Mouse (Mus musculus) layer of hippocampus, postnatal 14 days (tissue): ENCODE measurements around the gene Fam3c. TPM values are rescaled to one million over a fixed set of nuclear protein-coding genes. Genes with fewer than 3 reads are reported as not detected.

Experiments used
- DNase-seq, 2 experiments: peaks; one replicate each; pipeline ENCODE4 v3.0.0; 2021 to 2022; ENCODE audit warnings: low spot score in 2 of 2, mixed read lengths in 1 of 2
- total RNA-seq, 2 experiments: library from RNA; stranded (reverse); gene quantifications; 2 replicates each; pipeline ENCODE4 v1.2.3; 2021

Fam3c gene
- total RNA-seq, 2 experiments from 2014 or later = 74.0 to 75.9 TPM

GRCm38 (mm10) chr6:22355396-22356085, 502 bp downstream of the Fam3c start:
- no peak for DNase-seq

GRCm38 (mm10) chr6:22354675-22355074, 1.4 kb downstream of the Fam3c start:
- no peak for DNase-seq

DNA sequence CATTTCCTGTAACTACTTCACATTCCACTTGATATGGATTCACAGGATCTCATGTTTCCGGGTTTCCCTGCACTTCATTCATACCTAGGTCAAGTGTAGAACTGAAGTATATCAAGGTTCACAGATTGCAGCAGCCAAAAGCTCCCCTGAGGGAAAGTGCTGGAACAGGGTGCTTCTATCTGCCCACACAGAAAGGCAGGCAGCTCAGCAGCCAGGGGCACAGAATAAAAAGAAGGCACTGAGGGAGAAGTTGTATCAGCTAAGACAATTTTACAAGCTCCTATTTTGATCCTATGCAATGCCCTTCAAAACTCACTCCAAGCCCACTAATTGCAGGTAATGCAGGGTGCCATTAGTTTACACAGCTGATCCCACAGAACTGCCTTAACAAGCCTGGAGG, 2.0 kb downstream of the Fam3c start:
- DNase-seq = no peak

- DNase-seq = no peak
Measured at GRCm38 (mm10) chr6:22351551-22351950, 4.5 kb downstream of the Fam3c start.

GRCm38 (mm10) chr6:22350239-22350571, 5.8 kb downstream of the Fam3c start:
- DNase-seq = no peak

- DNase-seq = no peak
Measured at GRCm38 (mm10) chr6:22349531-22350238, 6.4 kb downstream of the Fam3c start.

- no peak for DNase-seq
Measured at GRCm38 (mm10) chr6:22348975-22349374, 7.1 kb downstream of the Fam3c start.

- no peak for DNase-seq
Measured at GRCm38 (mm10) chr6:22348130-22348529, 7.9 kb downstream of the Fam3c start.

DNA sequence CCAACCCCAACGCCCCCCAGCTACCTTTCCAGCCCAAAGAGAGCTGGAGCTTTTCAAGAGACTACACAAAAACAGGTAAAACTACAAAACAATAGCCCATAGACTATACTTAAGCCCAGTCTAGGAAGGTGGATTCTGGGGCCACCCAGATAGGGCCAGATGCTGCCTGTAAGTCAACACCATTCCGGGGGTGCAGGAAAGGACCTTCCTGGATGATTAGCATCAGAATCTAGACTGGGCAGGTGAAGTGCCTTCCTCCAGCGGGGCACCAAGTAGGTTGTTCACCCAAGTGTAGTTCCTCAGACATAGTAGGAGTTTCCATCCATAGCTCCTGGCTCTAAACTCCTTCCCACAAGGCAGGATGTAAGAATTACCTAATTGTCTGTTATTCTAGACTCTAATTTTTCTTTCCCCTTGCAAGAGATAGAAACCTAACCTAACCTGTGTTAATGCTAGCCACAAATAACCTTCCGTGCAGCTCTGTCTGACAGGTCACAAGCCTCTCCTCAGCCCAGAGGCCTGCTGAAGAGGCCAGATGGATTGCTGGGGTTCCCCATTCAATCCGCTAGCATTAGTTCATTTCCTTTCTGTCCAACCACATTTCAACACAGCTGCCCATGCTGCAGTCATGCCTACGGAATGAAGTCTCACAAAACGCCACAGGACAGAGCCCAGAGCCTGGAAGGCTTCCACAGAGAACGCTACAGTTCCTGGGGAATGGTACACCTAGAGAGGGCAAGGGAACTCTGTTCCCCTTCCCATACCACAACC, 8.7 kb downstream of the Fam3c start:
- no peak for DNase-seq

GRCm38 (mm10) chr6:22344443-22344842, 11.6 kb downstream of the Fam3c start:
- DNase-seq = no peak

DNA sequence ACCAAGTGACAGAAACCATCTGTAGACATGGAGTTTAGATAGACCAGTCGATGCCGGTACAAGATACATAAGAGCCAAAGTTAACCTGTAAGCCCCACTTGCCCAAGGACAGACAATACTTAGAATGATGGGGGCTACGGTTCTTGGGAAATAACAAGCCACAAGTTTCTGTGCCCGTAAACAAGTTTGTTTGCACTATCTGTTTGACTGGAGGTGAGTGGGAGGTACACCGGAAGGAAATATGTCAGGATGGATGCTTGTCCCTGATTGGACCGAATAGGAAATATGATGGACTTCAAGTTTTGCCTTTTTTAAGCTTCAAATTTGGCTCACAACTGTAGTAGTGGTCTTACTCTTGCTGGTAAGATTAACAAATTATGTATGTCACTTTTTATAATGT, 12.3 kb downstream of the Fam3c start:
- no peak for DNase-seq

DNA sequence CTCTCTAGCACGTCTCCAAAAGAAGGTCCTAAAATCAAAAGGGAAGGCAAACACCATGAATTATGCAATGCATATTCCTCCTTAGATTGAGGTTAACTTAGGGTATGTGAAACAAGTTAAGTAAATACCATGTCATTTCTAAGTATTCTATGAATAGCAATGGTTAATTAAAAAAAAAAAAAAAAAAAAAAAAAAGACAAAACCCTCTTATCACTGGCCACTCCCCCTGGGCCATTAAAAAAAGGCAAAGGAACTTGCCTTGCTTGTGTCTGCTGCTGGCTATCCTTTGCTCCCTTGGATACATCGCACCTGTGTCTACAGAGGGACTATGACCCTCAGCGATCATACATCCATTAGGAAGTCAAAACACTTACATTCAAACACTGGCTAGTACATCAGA, 12.8 kb downstream of the Fam3c start:
- no peak for DNase-seq

DNA sequence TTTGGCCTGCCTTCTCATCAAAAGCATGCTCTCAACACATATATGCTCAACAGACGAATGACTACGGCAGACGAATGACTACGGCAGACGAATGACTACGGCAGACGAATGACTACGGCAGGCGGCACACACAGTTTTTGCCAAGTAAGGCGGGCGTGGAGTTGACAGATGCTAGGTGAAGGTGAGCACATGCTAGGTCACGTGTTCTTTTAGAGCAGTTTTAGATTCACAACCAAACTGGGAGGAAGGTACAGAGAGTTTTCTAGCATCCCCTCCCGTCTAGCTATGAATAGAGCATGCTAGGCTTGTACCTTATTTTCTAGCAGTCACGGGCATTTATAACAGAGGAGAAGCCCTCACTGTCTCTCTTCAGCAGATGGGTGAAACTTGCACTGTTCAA, 15.3 kb downstream of the Fam3c start:
- DNase-seq = no peak

- DNase-seq = no peak
Measured at GRCm38 (mm10) chr6:22339763-22340542, 16.1 kb downstream of the Fam3c start.

DNA sequence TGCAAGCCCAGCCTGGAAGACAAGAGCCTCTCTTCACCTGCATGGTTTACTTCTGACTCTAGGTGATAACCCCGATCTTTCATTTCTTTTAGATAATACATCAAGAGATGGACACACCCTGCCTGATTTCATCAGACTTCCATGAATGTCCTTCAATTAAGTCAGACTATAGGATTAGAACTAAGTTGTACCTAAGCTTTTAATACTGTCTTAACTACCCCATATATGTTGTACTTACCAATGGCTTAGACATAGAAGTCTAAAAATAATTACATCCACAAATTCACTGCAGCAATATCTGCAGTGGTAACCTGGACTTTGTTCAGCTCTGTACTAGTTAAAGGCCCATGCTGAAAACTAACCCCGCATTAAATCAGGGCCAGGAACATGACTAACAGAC, 23.5 kb downstream of the Fam3c start:
- DNase-seq = no peak

DNA sequence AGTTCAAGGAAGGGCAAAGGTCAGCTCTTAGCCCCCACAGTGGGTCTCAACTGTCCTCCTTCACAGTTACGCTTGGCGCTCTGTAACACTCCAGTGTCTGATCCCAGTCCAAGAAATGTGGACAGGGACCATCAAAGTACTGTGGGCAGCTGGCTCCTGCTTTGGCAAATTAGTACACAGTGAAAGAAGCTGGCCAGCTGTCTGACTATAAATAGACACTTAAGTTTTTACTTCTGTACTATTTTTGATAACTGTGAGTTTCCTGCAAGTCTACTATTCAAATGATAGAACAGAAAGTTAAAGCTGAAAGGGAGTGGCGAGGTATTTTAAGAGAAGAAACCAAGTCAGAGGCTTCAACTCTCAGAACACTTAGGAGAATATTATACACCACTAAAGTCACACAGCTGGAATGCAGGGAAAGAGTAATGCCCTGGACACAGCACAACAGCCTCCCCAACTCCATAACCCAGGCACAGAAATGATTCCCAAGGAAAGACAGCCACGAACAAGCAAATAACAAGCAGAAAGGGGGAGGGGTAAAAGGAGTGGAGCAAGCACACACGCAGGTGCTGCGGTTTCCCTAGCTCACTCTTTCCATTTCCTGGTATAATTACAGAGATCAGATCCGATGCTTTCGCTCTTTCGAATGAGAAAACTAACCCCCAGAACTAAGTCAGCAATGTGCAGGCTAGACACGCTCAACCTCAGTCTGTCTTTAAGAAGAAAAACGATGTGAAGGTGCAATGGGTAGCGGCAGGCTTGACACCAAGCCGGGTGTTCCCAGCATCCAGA, 25.7 kb downstream of the Fam3c start:
- no peak for DNase-seq

DNA sequence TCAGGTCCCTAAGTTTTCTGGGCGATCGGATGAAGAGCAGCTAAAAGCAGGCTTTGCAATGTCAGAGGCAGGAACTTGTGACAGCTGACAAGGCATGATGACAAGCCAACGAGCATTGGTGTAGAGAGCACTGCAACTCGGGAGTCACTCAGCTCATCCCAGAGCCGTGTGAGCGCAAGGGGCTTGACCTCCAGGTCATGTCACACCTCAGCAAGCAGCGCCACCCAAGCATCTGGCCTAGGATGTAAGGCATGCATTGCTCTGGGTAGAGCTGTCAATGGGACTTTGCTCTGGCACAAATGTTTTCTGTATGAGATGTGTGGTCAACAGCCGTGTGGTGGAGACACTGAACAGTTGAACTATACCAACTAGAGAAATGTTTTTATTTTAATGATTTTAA, 28.1 kb downstream of the Fam3c start:
- DNase-seq = no peak

GRCm38 (mm10) chr6:22327091-22327490, 29.0 kb downstream of the Fam3c start:
- DNase-seq = no peak

GRCm38 (mm10) chr6:22326289-22326688, 29.8 kb downstream of the Fam3c start:
- DNase-seq = no peak

DNA sequence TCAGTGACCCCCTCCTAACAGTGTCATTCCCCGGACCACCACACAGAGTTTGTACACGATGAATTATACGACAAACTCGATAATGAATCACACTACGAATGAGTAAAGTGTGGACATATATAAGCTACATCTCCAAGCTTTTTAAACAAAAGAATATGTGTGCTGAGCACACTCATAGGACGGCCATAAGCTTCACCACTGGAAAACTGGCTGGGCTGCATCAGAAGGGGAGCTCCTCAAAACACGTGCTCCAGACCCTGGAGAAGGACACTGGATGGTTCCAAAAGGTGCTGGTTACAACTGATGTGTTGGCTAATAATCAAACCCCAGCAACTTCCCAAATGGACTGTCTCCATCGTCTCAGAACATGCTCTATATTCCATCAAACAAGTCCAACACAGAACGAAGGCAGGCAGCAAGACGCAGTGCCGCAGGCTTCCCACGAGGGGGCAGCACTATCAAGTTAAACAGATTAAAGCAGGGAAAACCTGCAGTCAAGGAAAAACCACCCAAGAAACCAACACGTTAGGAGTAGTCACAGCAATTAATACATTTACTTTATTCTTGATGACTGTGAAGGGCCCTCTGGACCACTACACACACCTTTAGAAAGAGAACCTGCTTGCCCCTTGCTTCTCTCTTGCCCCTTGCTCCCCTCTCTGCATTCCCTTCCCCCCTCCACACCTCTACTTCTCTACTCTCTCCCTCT, 30.5 kb downstream of the Fam3c start:
- DNase-seq = peak; percentile 82 to 88
